Mouse (Mus musculus) C2C12 (cell line): Measurements from ENCODE around the gene Tspan9. TPM values are rescaled to one million over a fixed set of nuclear protein-coding genes. Genes with fewer than 3 reads are reported as not detected.

ENCODE experiments used
- H3K27me3 ChIP-seq: one replicate; pipeline ENCODE4 v1.6.1; 2011; ENCODE audit not compliant: control insufficient read depth, insufficient read depth, insufficient read length
- H3K36me3 ChIP-seq: one replicate; pipeline ENCODE4 v1.6.1; 2011; ENCODE audit not compliant: control insufficient read depth, insufficient read depth
- H3K4me3 ChIP-seq: one replicate; pipeline ENCODE4 v1.5.1; 2011; ENCODE audit warnings: mild to moderate bottlenecking, control low read depth; ENCODE audit not compliant: poor library complexity, insufficient read depth, severe bottlenecking
- H3K79me2 ChIP-seq: one replicate; pipeline ENCODE4 v1.6.1; 2011; ENCODE audit not compliant: control insufficient read depth, insufficient read depth
- H3K79me3 ChIP-seq: one replicate; pipeline ENCODE4 v1.6.1; 2011; ENCODE audit warnings: low read depth, control low read depth
- H3ac ChIP-seq: one replicate; pipeline ENCODE3; 2011; ENCODE audit warnings: low read depth; ENCODE audit not compliant: control insufficient read depth, insufficient read length
- CEBPB ChIP-seq: IDR thresholded peaks from one replicate; pipeline ENCODE4 v1.6.1; 2011; ENCODE audit warnings: low read depth, mild to moderate bottlenecking, control low read depth, moderate library complexity
- CTCF ChIP-seq: IDR thresholded peaks from one replicate; pipeline ENCODE4 v1.5.1; 2011; ENCODE audit not compliant: control insufficient read depth, insufficient read depth, insufficient read length
- FOSL1 ChIP-seq: IDR thresholded peaks from one replicate; pipeline ENCODE4 v1.8.0; 2011; ENCODE audit warnings: mild to moderate bottlenecking, low read length; ENCODE audit not compliant: poor library complexity, insufficient read depth, severe bottlenecking
- MAX ChIP-seq: IDR thresholded peaks from one replicate; pipeline ENCODE4 v1.6.1; 2011; ENCODE audit warnings: mild to moderate bottlenecking, control low read depth
- MYOD1 ChIP-seq: IDR thresholded peaks from one replicate; pipeline ENCODE4 v1.6.1; 2011; ENCODE audit warnings: low read depth; ENCODE audit not compliant: control insufficient read depth, insufficient read length
- MYOG ChIP-seq: IDR thresholded peaks from one replicate; pipeline ENCODE4 v1.6.1; 2011; ENCODE audit not compliant: control insufficient read depth, insufficient read length; ENCODE audit errors: extremely low read depth
- USF1 ChIP-seq: IDR thresholded peaks from one replicate; pipeline ENCODE4 v1.6.1; 2011; ENCODE audit warnings: low read depth, mild to moderate bottlenecking, control low read depth, moderate library complexity
- polyA plus RNA-seq: library from polyadenylated mRNA; unstranded; fragments of >200 nt; fragmentation: generic; extraction: Trizol; gene quantifications from one replicate; pipeline ENCODE4 v1.2.1, GENCODE M21; 2012; ENCODE audit warnings: missing spikeins

Tspan9 gene
- polyA plus RNA-seq, 1 experiment, result 57.6 TPM

DNA sequence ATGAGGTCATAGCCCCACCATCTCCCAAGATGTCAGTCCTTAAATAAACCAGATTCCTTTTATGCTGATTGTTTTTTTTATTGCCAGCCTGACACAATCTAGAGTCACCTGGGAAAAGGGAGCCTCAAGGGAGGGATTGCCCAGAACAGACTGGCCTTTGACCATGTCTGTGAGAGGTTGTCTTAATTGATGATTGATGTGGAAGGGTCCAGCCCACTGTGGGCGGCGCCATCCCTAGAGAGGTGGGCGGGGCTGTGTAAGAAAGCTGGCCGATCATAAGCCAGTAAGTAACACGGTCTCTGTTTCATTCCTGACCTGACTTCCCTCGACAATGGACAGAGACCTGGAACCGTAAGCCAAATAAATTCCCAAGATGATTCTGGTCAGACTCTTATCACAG, 124.3 kb downstream of the Tspan9 start:
- Histone ChIP-seq H3K79me2 (no peaks in the 10 kb centered on the region), H3K36me3 (no peaks in the 10 kb centered on the region), H3K27me3 (no peaks in the 10 kb centered on the region), H3ac (no peak overlapping the region), H3K79me3 (no peaks in the 10 kb centered on the region), H3K4me3 (no peak overlapping the region)
- no peak for TF ChIP-seq CEBPB
- no peak for TF ChIP-seq CTCF
- TF ChIP-seq MYOD1, result no peak
- no peak for TF ChIP-seq MAX
- no peak for TF ChIP-seq MYOG
- TF ChIP-seq USF1, result no peak
- no peak for TF ChIP-seq FOSL1

DNA sequence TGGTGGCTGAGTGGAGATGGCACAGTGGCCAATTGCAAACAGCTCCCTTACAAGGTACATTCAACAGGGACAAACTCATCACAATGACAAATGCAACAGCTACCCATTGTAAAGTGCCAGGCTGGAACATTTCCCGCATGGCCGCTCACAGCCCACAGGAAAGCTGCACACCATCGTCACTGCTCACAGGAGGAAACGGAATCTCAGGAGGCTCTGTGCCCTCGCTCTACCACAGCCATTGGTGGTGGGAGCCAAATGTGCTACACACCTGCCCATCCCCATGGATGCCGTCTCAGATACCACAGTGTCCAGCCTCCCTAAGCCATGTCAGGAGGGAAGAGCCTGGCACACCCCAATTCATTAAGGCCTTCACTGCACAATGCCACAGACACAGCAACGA, 128.1 kb downstream of the Tspan9 start:
- Histone ChIP-seq H3K36me3 (no peaks in the 10 kb centered on the region), H3K4me3 (no peak overlapping the region), H3K79me3 (no peaks in the 10 kb centered on the region), H3ac (no peak overlapping the region), H3K79me2 (no peaks in the 10 kb centered on the region), H3K27me3 (no peaks in the 10 kb centered on the region)
- no peak for TF ChIP-seq CEBPB
- no peak for TF ChIP-seq USF1
- TF ChIP-seq CTCF, result no peak

DNA sequence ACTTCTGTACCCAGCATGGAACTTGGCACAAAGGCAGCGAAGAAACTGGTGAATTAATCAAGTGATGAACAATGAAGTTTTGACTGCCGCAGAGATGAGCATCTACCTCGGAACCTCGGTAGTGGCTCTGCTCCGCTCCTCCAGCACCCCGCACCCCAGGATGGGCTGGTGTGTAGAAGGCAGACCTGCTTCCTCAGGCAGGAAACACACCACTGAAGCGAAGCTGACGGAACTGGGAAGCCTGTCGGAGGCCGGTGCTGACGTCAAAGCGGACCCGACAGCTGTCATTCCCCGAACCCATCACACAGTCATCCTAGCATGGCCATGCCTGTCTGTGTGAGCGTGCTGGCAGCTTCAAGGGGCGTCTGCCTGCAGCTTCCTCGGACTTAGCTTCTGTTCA, 131.6 kb downstream of the Tspan9 start:
- H3K79me2 ChIP-seq, result no peaks in the 10 kb centered on the region
- no peak for TF ChIP-seq CEBPB
- TF ChIP-seq MYOD1, result no peak
- no peak for TF ChIP-seq FOSL1
- no peak for TF ChIP-seq MAX
- no peak for TF ChIP-seq CTCF
- TF ChIP-seq MYOG, result no peak
- no peak for TF ChIP-seq USF1
- no peak overlapping the region for H3K4me3 ChIP-seq
- no peaks in the 10 kb centered on the region for H3K27me3 ChIP-seq
- H3K36me3 ChIP-seq, result no peaks in the 10 kb centered on the region
- H3ac ChIP-seq, result no peak overlapping the region
- no peaks in the 10 kb centered on the region for H3K79me3 ChIP-seq

DNA sequence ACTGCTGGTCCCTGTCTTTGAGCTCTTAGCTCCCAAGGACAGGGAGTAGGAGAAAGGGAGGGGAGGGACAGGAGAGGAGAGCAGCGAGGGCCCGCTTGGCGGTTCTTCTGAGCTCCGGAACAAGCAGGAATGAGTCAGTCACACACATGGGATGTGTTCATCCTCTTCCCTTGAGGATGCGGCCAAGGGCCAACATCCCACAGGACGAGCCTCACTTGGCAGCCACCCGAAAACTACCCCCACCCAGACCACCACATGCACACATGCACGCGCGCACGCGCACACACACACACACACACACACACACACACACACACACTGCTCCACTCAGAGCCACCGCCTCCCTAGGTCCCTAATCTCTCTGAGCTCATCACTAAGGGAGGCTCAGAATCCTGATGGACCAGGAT, 132.3 kb downstream of the Tspan9 start:
- Histone ChIP-seq H3K4me3 (no peak overlapping the region), H3K27me3 (no peaks in the 10 kb centered on the region), H3K36me3 (no peaks in the 10 kb centered on the region), H3ac (no peak overlapping the region), H3K79me2 (no peaks in the 10 kb centered on the region), H3K79me3 (no peaks in the 10 kb centered on the region)
- TF ChIP-seq MAX (peak; percentile 81), MYOG (no peak)

DNA sequence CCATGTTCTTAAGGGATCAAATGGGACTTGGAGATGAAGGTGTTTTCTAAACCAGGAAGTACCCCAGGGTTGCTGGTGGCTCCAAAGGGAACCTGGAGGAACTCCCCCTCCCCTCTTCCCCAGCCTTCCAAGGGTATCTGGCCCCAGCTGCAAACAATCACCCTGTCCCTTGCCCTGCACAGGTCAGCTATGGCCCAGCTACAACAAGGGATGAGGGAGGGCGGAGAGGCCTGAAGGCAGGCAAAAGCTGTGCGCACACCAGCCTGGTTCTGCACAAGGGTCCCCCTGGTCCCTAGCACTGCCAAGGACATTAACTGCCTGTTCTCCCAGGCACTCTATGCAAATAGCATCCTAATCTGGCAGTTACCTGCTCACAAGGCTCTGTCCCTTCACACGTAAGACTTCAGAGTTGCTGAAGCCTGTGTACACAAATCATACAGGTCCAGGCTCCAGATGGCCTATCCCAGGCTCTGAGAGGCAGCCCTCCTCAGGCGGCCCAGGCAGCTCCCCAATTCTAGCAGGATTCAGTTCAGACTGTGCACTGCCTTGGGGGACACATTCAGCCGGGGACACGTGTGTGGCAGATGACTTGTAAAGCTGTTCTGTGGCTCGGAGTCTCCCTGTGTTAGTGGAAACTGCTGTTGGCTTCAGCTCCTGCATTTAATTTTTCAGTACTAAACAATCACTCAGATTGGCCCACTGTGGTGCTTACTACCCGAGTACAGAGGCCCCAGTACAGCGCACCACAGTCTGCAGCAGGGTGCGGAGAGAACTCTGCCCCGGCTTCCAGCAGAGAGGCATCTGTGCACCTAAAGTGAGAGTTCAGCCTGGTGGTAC, 133.0 kb downstream of the Tspan9 start:
- H3K36me3 ChIP-seq, result no peaks in the 10 kb centered on the region
- TF ChIP-seq CEBPB (no peak), USF1 (no peak), MYOD1 (no peak), FOSL1 (no peak), MAX (no peak), MYOG (no peak), CTCF (no peak)
- H3K79me3 ChIP-seq, result no peaks in the 10 kb centered on the region
- no peaks in the 10 kb centered on the region for H3K27me3 ChIP-seq
- H3K4me3 ChIP-seq, result no peak overlapping the region
- H3ac ChIP-seq, result no peak overlapping the region
- no peaks in the 10 kb centered on the region for H3K79me2 ChIP-seq

DNA sequence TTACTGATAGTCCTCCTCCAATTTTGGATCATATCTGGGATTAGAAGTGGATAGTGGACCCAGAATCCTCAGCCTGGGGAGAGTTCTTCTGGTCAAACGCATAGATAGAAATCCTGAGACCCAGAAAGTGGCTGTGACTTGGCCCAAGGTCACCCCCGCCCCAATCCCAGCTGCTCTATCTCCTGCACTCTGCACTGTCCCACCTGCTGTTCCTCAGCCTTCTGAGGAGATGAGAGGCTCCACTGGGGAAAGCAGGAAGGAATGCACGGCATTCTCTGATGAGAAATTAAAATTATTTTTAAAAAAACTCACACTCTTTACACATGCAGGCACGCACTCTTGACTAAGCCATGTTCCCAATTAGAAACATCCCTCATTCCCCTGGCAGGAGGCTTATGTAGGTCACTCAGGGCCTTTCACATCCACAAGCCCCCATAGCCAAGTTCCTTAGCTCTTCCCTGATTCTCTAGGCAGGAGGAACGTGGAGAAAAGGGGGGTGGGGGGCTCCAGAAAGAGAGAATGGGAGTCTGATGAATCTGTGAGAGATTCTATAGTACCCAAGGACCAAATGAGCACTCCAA, 135.3 kb downstream of the Tspan9 start:
- no peaks in the 10 kb centered on the region for H3K36me3 ChIP-seq
- TF ChIP-seq CEBPB, result no peak
- TF ChIP-seq MYOD1, result no peak
- TF ChIP-seq FOSL1, result no peak
- TF ChIP-seq USF1, result no peak
- TF ChIP-seq CTCF, result no peak
- no peak for TF ChIP-seq MYOG
- TF ChIP-seq MAX, result no peak
- H3K4me3 ChIP-seq, result no peak overlapping the region
- H3K27me3 ChIP-seq, result no peaks in the 10 kb centered on the region
- H3ac ChIP-seq, result no peak overlapping the region
- no peaks in the 10 kb centered on the region for H3K79me2 ChIP-seq
- H3K79me3 ChIP-seq, result no peaks in the 10 kb centered on the region
